8 mouse cellular contexts compared by ENCODE assay signal in genomic region chr5:33218081-33218480, GRCm38 (mm10). TPM values are rescaled to one million over a fixed set of nuclear protein-coding genes. Genes with fewer than 3 reads are reported as not detected.
A peak's percentile ranks its signal among the peaks of the same experiment; 100 is the strongest.
DNase-seq lines count a peak whose midpoint lies in the region; ATAC-seq and TF ChIP-seq lines count a peak whose summit lies in the region.
"Had no signal": no experiment of that assay in that cellular context is flagged by ENCODE, and none has a peak within 500 bp of the region (broad histone marks: within the 10 kb centered on the region; RNA-seq: fewer than 3 reads in every experiment).

Gene Spon2 (minus strand): TSS chr5:33218455.

- peak within 1 kb of the TSS; percentile 35 for H3K4me2 ChIP-seq in embryonic facial prominence, embryonic 13.5 days
- H3K4me2 ChIP-seq in limb, embryonic 15.5 days = peak within 1 kb of the TSS; percentile 6; the same call in 1 of the 2 replicates
- H3K4me2 ChIP-seq in stomach, embryonic 15.5 days = peak within 1 kb of the TSS; percentile 52

- WGBS in thymus, adult 2 months = 54% methylated on average over 5 of the region's 5 CpGs
- 22% methylated on average over 5 of the region's 5 CpGs for WGBS in embryonic facial prominence, embryonic 13.5 days
- 25% methylated on average over 5 of the region's 5 CpGs for WGBS in limb, embryonic 15.5 days
- WGBS in stomach, embryonic 15.5 days = 9% methylated on average over 5 of the region's 5 CpGs

- TF ChIP-seq CTCF in thymus, adult 2 months (IDR thresholded peaks at IDR 0.05; ENCODE audit: borderline replicate concordance, control insufficient read depth, extremely low read depth, insufficient read depth, low read length, poor library complexity) = no peak

- H3K27me3 ChIP-seq in thymus, adult 2 months (ENCODE audit: control insufficient read depth, insufficient read depth, low read length) = no peaks in the 10 kb centered on the region
- no peaks in the 10 kb centered on the region for H3K27me3 ChIP-seq in embryonic facial prominence, embryonic 13.5 days
- H3K27me3 ChIP-seq in limb, embryonic 15.5 days = no peaks in the 10 kb centered on the region
- H3K27me3 ChIP-seq in stomach, embryonic 15.5 days (replicated peaks) = no peaks in the 10 kb centered on the region

- DNase-seq in thymus, adult 2 months = no peak
- no peak for DNase-seq in thymus, postnatal 36 days
- DNase-seq in cerebellum, adult 18-20 months = no peak
- no peak for DNase-seq in layer of hippocampus, adult 9-11 months

- H3K4me1 ChIP-seq in thymus, adult 2 months (replicated peaks; ENCODE audit: control insufficient read depth, insufficient read depth, low read length) = peaks cover 3% of the 10 kb centered on the region; the same call in 1 of the 2 replicates
- H3K4me1 ChIP-seq in embryonic facial prominence, embryonic 13.5 days = peaks cover 35% of the 10 kb centered on the region
- H3K4me1 ChIP-seq in limb, embryonic 15.5 days = peaks cover 52% of the 10 kb centered on the region
- H3K4me1 ChIP-seq in stomach, embryonic 15.5 days = peaks cover 38% of the 10 kb centered on the region

- H3K36me3 ChIP-seq in thymus, adult 2 months (ENCODE audit: control insufficient read depth, insufficient read depth, low read length) = no peaks in the 10 kb centered on the region
- no peaks in the 10 kb centered on the region for H3K36me3 ChIP-seq in embryonic facial prominence, embryonic 13.5 days
- no peaks in the 10 kb centered on the region for H3K36me3 ChIP-seq in limb, embryonic 15.5 days
- H3K36me3 ChIP-seq in stomach, embryonic 15.5 days = no peaks in the 10 kb centered on the region

- no peak for ATAC-seq in embryonic facial prominence, embryonic 13.5 days (ENCODE audit: insufficient number of reproducible peaks, insufficient read depth, low FRiP score, low TSS enrichment, low read depth)
- ATAC-seq in limb, embryonic 15.5 days (ENCODE audit: insufficient number of reproducible peaks, low FRiP score, low TSS enrichment, low read depth) = no peak
- ATAC-seq in stomach, embryonic 15.5 days (ENCODE audit: insufficient read depth, low FRiP score, low read depth) = peak; percentile 83

- no peak within 1 kb of the TSS for H3K27ac ChIP-seq in thymus, adult 2 months (ENCODE audit: control insufficient read depth, insufficient read depth, low read length)
- peak within 1 kb of the TSS; percentile 48; the same call in 1 of the 2 replicates for H3K27ac ChIP-seq in embryonic facial prominence, embryonic 13.5 days
- H3K27ac ChIP-seq in limb, embryonic 15.5 days = no peak within 1 kb of the TSS
- H3K27ac ChIP-seq in stomach, embryonic 15.5 days = peak within 1 kb of the TSS; percentile 85

- no peaks in the 10 kb centered on the region for H3K9me3 ChIP-seq in embryonic facial prominence, embryonic 13.5 days
- no peaks in the 10 kb centered on the region for H3K9me3 ChIP-seq in limb, embryonic 15.5 days
- H3K9me3 ChIP-seq in stomach, embryonic 15.5 days = no peaks in the 10 kb centered on the region
- H3K9me3 ChIP-seq: megakaryocyte, embryonic 14.5 days had no signal

- no peak within 1 kb of the TSS for H3K4me3 ChIP-seq in thymus, adult 2 months (ENCODE audit: control insufficient read depth, insufficient read depth, low read length)
- H3K4me3 ChIP-seq in embryonic facial prominence, embryonic 13.5 days = no peak within 1 kb of the TSS
- peak within 1 kb of the TSS; percentile 8; the same call in 1 of the 2 replicates for H3K4me3 ChIP-seq in limb, embryonic 15.5 days
- peak within 1 kb of the TSS; percentile 20 for H3K4me3 ChIP-seq in stomach, embryonic 15.5 days (replicated peaks)
- H3K4me3 ChIP-seq: megakaryocyte, embryonic 14.5 days had no signal

- peak within 1 kb of the TSS; percentile 12; the same call in 1 of the 2 replicates for H3K9ac ChIP-seq in embryonic facial prominence, embryonic 13.5 days
- H3K9ac ChIP-seq in limb, embryonic 15.5 days = no peak within 1 kb of the TSS
- no peak within 1 kb of the TSS for H3K9ac ChIP-seq in stomach, embryonic 15.5 days

- no peak for TF ChIP-seq POLR2A in thymus, adult 2 months (IDR thresholded peaks at IDR 0.05; ENCODE audit: control insufficient read depth, extremely low read depth, insufficient read depth, low read length, poor library complexity)

RNA-seq across cellular contexts. Expression of gene Spon2, which starts in this region (rescaled TPM):
- polyA plus RNA-seq in thymus, adult 2 months (2012; rRNA removed) = 8.0 and 10.5 TPM in 2 replicates
- 4.9 and 6.2 TPM in 2 replicates for polyA plus RNA-seq in embryonic facial prominence, embryonic 13.5 days (2015; fragmentation: Nextera tagmentation; extraction: Ambion mirVana)
- polyA plus RNA-seq in limb, embryonic 15.5 days (2015; fragmentation: Nextera tagmentation; extraction: Ambion mirVana) = 37.3 and 43.8 TPM in 2 replicates
- polyA plus RNA-seq in stomach, embryonic 15.5 days (2015; fragmentation: Nextera tagmentation; extraction: Ambion mirVana) = 38.2 and 41.8 TPM in 2 replicates

Comparison
In these comparisons a context has a peak if more than half of its experiments do, and no peak if none do; other contexts are left out.
1. H3K27ac ChIP-seq: peak in embryonic facial prominence, embryonic 13.5 days (single experiment) and stomach, embryonic 15.5 days (single experiment); none in thymus, adult 2 months (single experiment) and limb, embryonic 15.5 days (single experiment).
2. H3K4me3 ChIP-seq: peak in limb, embryonic 15.5 days (single experiment) and stomach, embryonic 15.5 days (single experiment); none in thymus, adult 2 months (single experiment) and embryonic facial prominence, embryonic 13.5 days (single experiment).
3. Peak in every context shown above with its lines, with median percentiles within 50 percentile points of each other: H3K4me2 ChIP-seq.